ENCODE assay signal across 7 mouse cellular contexts in the genomic region with DNA sequence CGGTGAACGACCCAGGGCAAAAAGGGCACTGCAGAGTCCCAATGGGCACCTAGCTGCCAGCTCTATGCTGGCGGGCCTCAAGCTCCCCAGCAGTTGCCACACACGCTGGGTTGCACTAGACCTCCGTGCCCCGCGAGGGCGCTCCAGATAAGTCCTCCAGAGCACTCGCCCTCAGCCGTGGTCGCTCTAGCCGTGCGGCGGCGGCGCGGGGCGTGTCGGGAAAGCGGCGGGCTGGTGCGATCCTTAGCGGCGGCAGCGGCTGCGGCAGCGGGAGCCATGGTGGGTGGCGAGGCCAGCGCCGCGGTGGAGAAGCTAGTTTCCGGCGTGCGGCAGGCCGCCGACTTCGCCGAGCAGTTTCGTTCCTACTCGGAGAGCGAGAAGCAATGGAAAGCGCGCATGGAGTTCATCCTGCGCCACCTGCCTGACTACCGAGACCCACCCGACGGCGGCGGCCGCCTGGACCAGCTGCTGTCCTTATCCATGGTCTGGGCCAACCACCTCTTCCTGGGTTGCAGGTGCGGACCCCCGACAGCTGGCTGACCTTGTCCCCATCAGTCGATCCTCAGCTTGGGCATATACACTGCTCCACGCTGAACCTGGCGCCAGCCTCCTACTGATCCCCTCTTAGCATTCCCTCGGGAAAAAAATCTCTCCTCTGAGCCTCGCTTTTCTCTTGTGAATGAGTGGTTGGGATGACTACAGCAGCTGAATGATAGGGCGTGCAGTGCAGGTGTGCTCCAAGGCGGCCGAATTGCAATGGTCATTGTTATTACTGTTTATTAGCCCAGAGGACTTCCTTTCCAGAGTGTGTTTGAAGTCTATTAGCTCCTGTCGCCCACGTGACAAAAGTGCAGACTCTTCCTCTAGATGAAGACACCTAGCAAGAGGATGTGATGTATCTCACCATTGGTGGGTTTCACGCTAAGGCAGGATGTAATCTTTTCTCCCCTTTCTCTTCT. TPM values are rescaled to one million over a fixed set of nuclear protein-coding genes. Genes with fewer than 3 reads are reported as not detected.
A peak's percentile ranks its signal among the peaks of the same experiment; 100 is the strongest.
DNase-seq lines count a peak whose midpoint lies in the region; ATAC-seq and TF ChIP-seq lines count a peak whose summit lies in the region.

A gene (plus strand): TSS at position 219 of the 959 bp plus-strand sequence.

- peak; percentile 90 for ATAC-seq in intestine, postnatal 0 days
- peak; percentile 96 for ATAC-seq in midbrain, embryonic 12.5 days (ENCODE audit: low FRiP score, low read depth)

- 2% methylated on average over 63 of the region's 63 CpGs for WGBS in intestine, postnatal 0 days
- 3% methylated on average over 63 of the region's 63 CpGs for WGBS in midbrain, embryonic 12.5 days
- WGBS in small intestine, adult 2 months = 1% methylated on average over 63 of the region's 63 CpGs

- peak within 1 kb of the TSS; percentile 72 for H3K4me3 ChIP-seq in intestine, postnatal 0 days (ENCODE audit: low read depth, low read length)
- H3K4me3 ChIP-seq in midbrain, embryonic 12.5 days = peak within 1 kb of the TSS; percentile 71
- peak within 1 kb of the TSS; percentile 92 for H3K4me3 ChIP-seq in small intestine, adult 2 months (ENCODE audit: low read depth, low read length)

- peak within 1 kb of the TSS; percentile 64 for H3K9ac ChIP-seq in intestine, postnatal 0 days (ENCODE audit: low read depth, low read length)
- H3K9ac ChIP-seq in midbrain, embryonic 12.5 days (replicated peaks) = peak within 1 kb of the TSS; percentile 77

- intact Hi-C loops in left cerebral cortex, postnatal 4 days (cut with DNase I) = loop anchor here (2.0 to 5.0 kb wide), 2 partner anchors 111 to 145 kb away; a partner anchor contains a TSS

- H3K4me1 ChIP-seq in intestine, postnatal 0 days (replicated peaks; ENCODE audit: control insufficient read depth, insufficient read depth, low read length) = no peaks in the 10 kb centered on the region
- peaks cover 10% of the 10 kb centered on the region for H3K4me1 ChIP-seq in midbrain, embryonic 12.5 days
- peaks cover 4% of the 10 kb centered on the region for H3K4me1 ChIP-seq in small intestine, adult 2 months (ENCODE audit: control insufficient read depth, insufficient read depth, insufficient read length, low read length)

- peak; percentile 66; the same call in 1 of the 2 replicates for TF ChIP-seq POLR2A in small intestine, adult 2 months (IDR thresholded peaks at IDR 0.05; ENCODE audit: low read depth, low read length)

- H3K4me2 ChIP-seq in intestine, postnatal 0 days (replicated peaks; ENCODE audit: low read depth) = peak within 1 kb of the TSS; percentile 91
- peak within 1 kb of the TSS; percentile 92 for H3K4me2 ChIP-seq in midbrain, embryonic 12.5 days (replicated peaks)

- H3K36me3 ChIP-seq in intestine, postnatal 0 days (ENCODE audit: control insufficient read depth, insufficient read depth) = peaks cover 33% of the 10 kb centered on the region
- H3K36me3 ChIP-seq in midbrain, embryonic 12.5 days = peaks cover 32% of the 10 kb centered on the region
- peaks cover 21% of the 10 kb centered on the region for H3K36me3 ChIP-seq in small intestine, adult 2 months (ENCODE audit: control insufficient read depth, insufficient read depth, low read length)

- peak; percentile 97 for TF ChIP-seq CTCF in intestine, postnatal 0 days (IDR thresholded peaks at IDR 0.05; ENCODE audit: low read depth)
- TF ChIP-seq CTCF in small intestine, adult 2 months (IDR thresholded peaks at IDR 0.05; ENCODE audit: extremely low read depth, insufficient read length, insufficient replicate concordance, low read depth, low read length) = peak; percentile 85

- peak; percentile 90 for DNase-seq in adrenal gland, adult 8-10 months
- peak; percentile 97 for DNase-seq in embryo, embryonic 9.5 days (ENCODE audit: extremely low spot score)
- peak; percentile 50 for DNase-seq in gonadal fat pad, adult 2 months (ENCODE audit: low read depth)
- DNase-seq in left cerebral cortex, postnatal 4 days = peak; percentile 96

- H3K9me3 ChIP-seq in intestine, postnatal 0 days (ENCODE audit: control insufficient read depth) = no peaks in the 10 kb centered on the region
- no peaks in the 10 kb centered on the region for H3K9me3 ChIP-seq in midbrain, embryonic 12.5 days

- peak within 1 kb of the TSS; percentile 54 for H3K27ac ChIP-seq in intestine, postnatal 0 days (ENCODE audit: low read depth, low read length)
- H3K27ac ChIP-seq in midbrain, embryonic 12.5 days (replicated peaks) = peak within 1 kb of the TSS; percentile 52
- H3K27ac ChIP-seq in small intestine, adult 2 months (ENCODE audit: insufficient read depth, low read depth, low read length) = peak within 1 kb of the TSS; percentile 39

- no peaks in the 10 kb centered on the region for H3K27me3 ChIP-seq in intestine, postnatal 0 days (replicated peaks; ENCODE audit: control insufficient read depth, insufficient read depth, low read length)
- H3K27me3 ChIP-seq in midbrain, embryonic 12.5 days = no peaks in the 10 kb centered on the region
- no peaks in the 10 kb centered on the region for H3K27me3 ChIP-seq in small intestine, adult 2 months (ENCODE audit: control insufficient read depth, insufficient read depth, low read length)

RNA-seq across cellular contexts. Expression of the gene that starts here (rescaled TPM):
- 10 to 100 TPM; 16.9 to 25.6 (median 21.3) TPM for total RNA-seq in adrenal gland, adult 8-10 months (2022)
- polyA plus RNA-seq in gonadal fat pad, adult 2 months (2012; rRNA removed) = 20.2 and 21.1 TPM in 2 replicates
- 49.0 and 49.8 TPM in 2 replicates for polyA plus RNA-seq in intestine, postnatal 0 days (2015; fragmentation: Nextera tagmentation; extraction: Ambion mirVana)
- total RNA-seq in left cerebral cortex, postnatal 4 days (2021) = 10 to 100 TPM; 52.8 to 53.3 TPM
- polyA plus RNA-seq in midbrain, embryonic 12.5 days (2016; fragmentation: Nextera tagmentation; extraction: Ambion mirVana) = 110 and 117 TPM in 2 replicates
- 8.3 and 14.0 TPM in 2 replicates for polyA plus RNA-seq in small intestine, adult 2 months (2012; rRNA removed)

Comparison
In these comparisons a context has a peak if more than half of its experiments do, and no peak if none do; other contexts are left out.
1. Peak in every context shown above with its lines: DNase-seq, ATAC-seq, H3K4me3 ChIP-seq and H3K27ac ChIP-seq.